Mouse (Mus musculus) MEL (cell line): ENCODE data around the gene Olfr1099.

Source experiments
- BHLHE40 ChIP-seq: IDR thresholded peaks from 2 replicates; pipeline ENCODE4 v1.6.1; 2012; ENCODE audit warnings: low read depth, mild to moderate bottlenecking, inconsistent platforms, low read length, improper control_type of control experiment, borderline replicate concordance
- CHD2 ChIP-seq: IDR thresholded peaks from 2 replicates; pipeline ENCODE4 v1.6.1; 2011; ENCODE audit warnings: low read length, improper control_type of control experiment
- CTCF ChIP-seq, 3 experiments: IDR thresholded peaks in 2 of 3; conservative IDR thresholded peaks in 1 of 3; 2 replicates each; pipeline ENCODE4 v1.5.1; 2011 to 2012; ENCODE audit warnings: low read length in 3 of 3, low read depth in 2 of 3, mild to moderate bottlenecking in 2 of 3, improper control_type of control experiment in 1 of 3, inconsistent platforms in 1 of 3, mixed read lengths in 1 of 3, moderate library complexity in 1 of 3; ENCODE audit not compliant: control insufficient read depth in 1 of 3, insufficient read depth in 1 of 3, poor library complexity in 1 of 3, severe bottlenecking in 1 of 3
- E2F4 ChIP-seq: IDR thresholded peaks from 2 replicates; pipeline ENCODE4 v1.6.1; 2011; ENCODE audit warnings: low read depth, low read length, improper control_type of control experiment, borderline replicate concordance
- ELF1 ChIP-seq: IDR thresholded peaks from 2 replicates; pipeline ENCODE4 v1.6.1; 2014; ENCODE audit warnings: low read depth, mild to moderate bottlenecking, inconsistent platforms, low read length, improper control_type of control experiment, moderate library complexity
- ETS1 ChIP-seq: IDR thresholded peaks from 2 replicates; pipeline ENCODE4 v1.6.1; 2012; ENCODE audit warnings: low read depth, mild to moderate bottlenecking, inconsistent platforms, low read length, improper control_type of control experiment, moderate library complexity
- JUND ChIP-seq: IDR thresholded peaks from 2 replicates; pipeline ENCODE4 v1.6.1; 2011; ENCODE audit warnings: low read depth, mild to moderate bottlenecking, improper control_type of control experiment, low read length
- MAZ ChIP-seq: IDR thresholded peaks from 2 replicates; pipeline ENCODE4 v1.6.1; 2012; ENCODE audit warnings: low read depth, mild to moderate bottlenecking, inconsistent platforms, low read length, improper control_type of control experiment
- POLR2A ChIP-seq, 2 experiments: IDR thresholded peaks; 2 replicates each; pipeline ENCODE4 v1.6.1; 2011 to 2012; ENCODE audit warnings: low read length in 2 of 2, mild to moderate bottlenecking in 2 of 2, control low read depth in 1 of 2, improper control_type of control experiment in 1 of 2, low read depth in 1 of 2, moderate library complexity in 1 of 2; ENCODE audit not compliant: control insufficient read depth in 1 of 2, insufficient read depth in 1 of 2, poor library complexity in 1 of 2
- SIN3A ChIP-seq: IDR thresholded peaks from 2 replicates; pipeline ENCODE4 v1.6.1; 2012; ENCODE audit warnings: low read length, improper control_type of control experiment, inconsistent platforms
- USF1 ChIP-seq: IDR thresholded peaks from 2 replicates; pipeline ENCODE4 v1.6.1; 2014; ENCODE audit warnings: low read depth, mild to moderate bottlenecking, inconsistent platforms, low read length, improper control_type of control experiment, moderate library complexity
- USF2 ChIP-seq, 2 experiments: IDR thresholded peaks; 2 replicates each; pipeline ENCODE4 v1.6.1; 2011 to 2012; ENCODE audit warnings: improper control_type of control experiment in 2 of 2, low read length in 2 of 2, borderline replicate concordance in 1 of 2, inconsistent platforms in 1 of 2, low read depth in 1 of 2, mild to moderate bottlenecking in 1 of 2; ENCODE audit not compliant: insufficient read depth in 1 of 2
- ZC3H11A ChIP-seq: IDR thresholded peaks from 2 replicates; pipeline ENCODE4 v1.6.1; 2012; ENCODE audit warnings: low read depth, mild to moderate bottlenecking, inconsistent platforms, low read length, improper control_type of control experiment

- TF ChIP-seq ETS1 (no peak), SIN3A (no peak), CTCF (IDR thresholded peaks at IDR 0.05 in 2 of 3, conservative IDR thresholded peaks at IDR 0.05 in 1 of 3; ENCODE audit: control insufficient read depth in 1 of 3, insufficient read depth in 1 of 3, low read depth in 2 of 3, low read length in 3 of 3, poor library complexity in 1 of 3, severe bottlenecking in 1 of 3) (no peak), ELF1 (no peak), ZC3H11A (no peak), E2F4 (no peak), MAZ (no peak), POLR2A (IDR thresholded peaks at IDR 0.05; ENCODE audit: control insufficient read depth in 1 of 2, insufficient read depth in 1 of 2, low read depth in 1 of 2, low read length in 2 of 2, poor library complexity in 1 of 2) (no peak), USF2 (IDR thresholded peaks at IDR 0.05; ENCODE audit: borderline replicate concordance in 1 of 2, insufficient read depth in 1 of 2, low read depth in 1 of 2, low read length in 2 of 2) (no peak), USF1 (no peak), BHLHE40 (no peak), CHD2 (no peak), JUND (no peak)
Measured at GRCm38 (mm10) chr2:86979854-86980253, 19.4 kb upstream of the Olfr1099 start, which contains the start of gene Olfr1100.
